Mouse (Mus musculus) adrenal gland, adult (tissue): Measurements from ENCODE around the gene Galm.

Source experiments
- DNase-seq, 2 experiments: peaks; one replicate each; pipeline ENCODE4 v3.0.0; 2022 to 2023; ENCODE audit warnings: low spot score in 1 of 2; ENCODE audit not compliant: inconsistent age in 2 of 2

The Galm gene

DNA sequence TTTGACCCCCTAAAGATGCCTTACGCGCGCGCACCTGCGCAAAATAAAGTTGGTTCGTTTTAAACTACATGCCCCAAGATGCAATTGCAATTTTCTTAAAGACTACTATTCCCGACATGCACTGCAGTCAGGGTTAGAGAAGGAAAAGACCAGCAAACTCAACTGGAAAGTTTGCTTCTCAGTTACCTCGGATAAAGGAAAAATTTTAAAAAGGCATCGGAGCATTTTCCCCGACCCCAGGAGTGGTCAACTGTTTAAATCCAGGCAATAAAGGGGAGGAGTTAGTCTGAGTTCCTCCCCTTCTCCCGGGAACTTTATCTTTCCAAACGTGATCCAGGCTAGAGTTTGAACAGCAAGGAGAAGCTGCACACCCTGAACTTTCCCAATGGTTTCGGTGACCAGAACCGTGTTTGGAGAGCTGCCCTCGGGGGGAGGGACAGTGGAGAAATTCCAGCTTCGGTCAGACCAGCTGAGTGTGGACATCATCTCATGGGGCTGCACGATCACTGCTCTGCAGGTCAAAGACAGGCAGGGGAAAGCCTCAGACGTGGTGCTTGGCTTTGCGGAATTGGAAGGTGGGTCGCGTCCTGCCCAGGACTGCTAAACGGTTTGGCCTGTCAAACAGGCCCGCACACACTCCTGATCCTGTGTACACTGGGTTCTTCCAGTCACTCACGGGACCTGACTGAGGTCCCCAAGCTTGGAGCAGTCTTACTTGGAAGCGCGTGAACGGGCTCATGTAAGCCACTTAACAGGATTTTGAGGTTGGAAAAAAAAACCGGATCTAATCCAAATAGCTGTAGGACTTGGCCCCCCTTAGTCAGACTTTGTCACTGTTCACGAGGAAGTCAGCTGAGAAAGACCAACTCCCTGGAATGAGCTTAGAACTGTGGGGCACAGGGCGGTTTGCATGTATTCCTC lies at the start of gene Galm:
Galm (plus strand) TSS at position 141 of the 921 bp plus-strand sequence.
- peak; percentile 71 to 93 for DNase-seq

DNA sequence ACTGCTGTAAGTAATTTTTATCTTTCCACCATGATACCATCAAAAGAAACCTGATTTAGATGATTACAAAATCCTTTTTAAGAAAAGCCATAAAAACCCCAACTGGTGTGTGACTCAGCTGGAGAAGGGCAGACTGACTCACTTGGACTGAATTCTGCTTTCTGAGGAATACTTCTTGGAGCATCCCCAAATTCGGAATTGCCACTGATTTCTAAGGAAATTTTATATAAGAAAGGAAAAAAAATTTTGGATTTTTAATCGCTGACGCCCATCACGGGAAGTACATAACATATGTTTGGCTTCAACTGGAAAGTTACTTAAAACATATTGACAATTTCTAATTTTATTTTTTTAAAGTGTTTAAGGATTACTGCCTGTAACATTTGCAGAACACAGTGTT lies 48.5 kb upstream of the Galm start:
- DNase-seq: peak in 1 of 2 experiments; percentile 74

DNA sequence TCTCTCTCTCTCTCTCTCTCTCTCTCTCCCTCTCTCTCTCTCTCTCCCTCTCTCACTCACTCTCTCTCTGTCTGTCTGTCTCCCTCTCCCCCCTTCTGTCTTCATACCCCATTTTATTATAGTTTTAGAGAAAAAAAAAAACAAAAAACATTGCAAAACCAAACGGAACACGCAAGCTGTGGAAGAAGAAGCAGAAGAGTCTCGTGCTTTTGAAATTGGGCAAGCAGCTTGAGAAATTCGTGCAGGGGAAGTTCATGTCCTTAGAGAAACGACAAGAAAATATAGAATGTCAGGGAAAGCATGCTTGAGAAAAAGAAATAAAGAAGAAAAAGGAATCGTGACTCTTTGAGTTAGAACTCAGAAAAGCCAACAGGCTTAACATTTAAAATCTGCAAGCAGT lies 44.0 kb upstream of the Galm start:
- DNase-seq: no peak

- DNase-seq: no peak
Observed at GRCm38 (mm10) chr17:80084424-80084823, 42.8 kb upstream of the Galm start.

DNA sequence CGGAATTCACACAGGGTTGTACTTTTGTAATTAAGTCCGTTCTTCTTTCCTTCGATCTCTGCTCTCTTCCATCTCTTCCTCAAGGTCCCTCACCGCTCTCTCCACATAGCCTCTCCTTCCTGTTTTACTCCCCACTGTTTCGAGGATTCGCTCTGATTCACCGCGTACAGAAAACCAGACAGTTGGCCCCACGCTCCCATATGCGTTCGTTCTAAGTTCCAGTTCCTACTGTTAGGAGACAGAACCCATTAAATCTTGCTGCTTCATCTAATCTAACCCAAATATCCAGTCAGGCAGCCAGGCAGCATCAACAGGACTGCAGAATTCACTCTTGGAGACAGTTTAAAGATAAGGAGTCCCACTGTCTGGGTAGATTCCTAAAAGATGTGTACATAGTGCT lies 40.7 kb upstream of the Galm start:
- no peak for DNase-seq

DNA sequence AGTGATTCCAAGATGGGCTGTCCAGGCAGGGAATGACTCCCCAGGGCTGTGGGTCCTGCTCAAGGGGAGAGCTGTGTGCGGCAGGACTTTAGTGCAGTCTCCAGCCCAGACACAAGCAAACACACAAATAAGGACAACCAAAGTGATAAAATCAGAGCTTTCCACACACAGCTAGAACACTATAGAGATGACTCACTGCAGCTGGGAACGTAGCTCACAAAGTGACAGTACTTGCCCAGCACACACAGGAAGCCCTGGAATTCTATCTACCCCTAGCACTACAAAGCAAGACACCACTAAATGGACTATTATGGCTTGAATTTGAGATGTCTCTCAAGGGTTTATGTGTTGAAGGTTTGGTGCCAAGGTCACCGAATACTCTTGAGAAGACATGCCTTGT lies 39.1 kb upstream of the Galm start:
- peak in 1 of 2 experiments; percentile 37 for DNase-seq

DNA sequence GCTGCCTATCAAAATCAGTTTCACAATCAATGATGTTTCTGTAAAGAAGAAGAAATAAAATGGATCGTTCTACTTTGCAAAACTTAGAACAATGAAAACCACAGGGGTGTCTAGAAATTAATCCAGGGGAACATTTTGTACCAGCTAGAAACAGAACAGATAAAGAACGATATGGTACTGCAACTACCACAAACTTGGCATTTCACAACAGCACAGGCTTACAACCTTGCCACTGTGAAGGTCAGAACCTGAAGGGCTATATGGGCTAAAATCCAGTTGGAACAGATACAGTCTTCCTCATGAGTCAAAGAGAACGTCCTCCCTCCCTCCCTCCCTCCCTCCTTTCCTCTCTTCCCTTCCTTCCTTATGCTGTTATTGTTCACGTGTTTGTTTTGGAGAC lies 36.7 kb upstream of the Galm start:
- DNase-seq: peak; percentile 61 to 86

DNA sequence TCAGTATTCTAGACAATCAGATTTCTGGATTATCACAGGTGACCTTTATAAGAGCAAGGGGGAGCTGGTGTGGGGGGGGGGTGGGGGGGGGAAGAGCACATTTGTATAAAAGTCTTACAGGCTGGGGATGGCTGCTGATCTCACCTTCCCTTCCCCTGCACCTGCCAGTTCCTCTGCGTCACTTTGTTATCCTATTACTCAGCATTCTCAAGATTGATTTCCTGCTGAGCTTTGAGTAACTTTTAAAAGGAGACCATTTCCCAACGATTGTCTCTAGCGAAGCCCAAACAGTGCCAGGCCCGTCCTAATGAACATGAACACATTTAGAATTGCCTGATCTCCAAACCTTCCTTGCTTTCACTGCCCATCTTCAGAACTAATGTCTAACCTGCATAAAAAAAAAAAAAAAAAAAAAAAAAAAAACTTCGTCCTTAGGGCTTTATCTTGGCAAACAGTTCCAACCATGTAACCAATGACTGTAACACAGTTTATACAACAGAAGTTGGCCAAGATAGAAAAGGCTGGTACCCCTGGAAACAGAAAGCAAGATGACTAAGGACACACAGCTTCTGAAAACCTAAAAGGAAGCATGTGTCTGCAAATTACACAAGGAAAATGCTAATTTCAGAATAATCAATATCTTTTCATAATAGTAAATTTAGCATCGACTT lies 35.3 kb upstream of the Galm start:
- peak in 1 of 2 experiments; percentile 64 for DNase-seq

- DNase-seq: no peak
Observed at GRCm38 (mm10) chr17:80095254-80095899, 31.9 kb upstream of the Galm start.

DNA sequence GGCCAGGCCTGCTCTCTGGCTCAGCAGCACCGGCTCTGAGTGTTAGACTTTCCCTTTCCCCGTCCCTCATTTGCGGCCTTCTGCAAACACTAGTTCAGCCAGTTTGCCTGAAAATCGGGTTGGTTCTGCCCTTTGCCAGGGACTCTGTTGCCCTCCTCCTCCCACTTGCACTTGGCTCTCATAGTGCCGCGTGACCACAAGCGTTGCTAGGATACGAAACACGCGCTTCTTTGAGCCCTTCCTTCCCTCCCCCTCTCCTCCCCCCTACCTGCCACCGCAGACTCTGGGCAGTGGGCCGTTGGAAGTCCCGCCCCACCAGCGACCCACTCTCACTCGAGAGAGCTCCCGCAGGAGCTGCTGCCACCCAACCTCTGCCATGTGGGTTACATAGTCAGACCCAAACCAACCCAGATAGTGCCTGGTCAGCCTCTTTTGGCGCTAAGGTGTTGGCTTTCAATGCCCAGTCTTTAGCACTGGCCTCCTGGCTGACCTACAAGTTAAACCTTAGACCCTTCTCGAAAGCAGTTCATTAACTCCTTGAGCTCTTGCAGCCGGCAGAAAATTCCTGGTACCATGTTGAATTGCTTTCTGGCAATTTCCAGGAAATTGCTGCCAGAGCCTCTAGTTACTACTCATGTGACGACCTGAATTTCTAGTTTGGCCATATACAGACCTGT lies 31.1 kb upstream of the Galm start:
- peak; percentile 49 to 84 for DNase-seq

DNA sequence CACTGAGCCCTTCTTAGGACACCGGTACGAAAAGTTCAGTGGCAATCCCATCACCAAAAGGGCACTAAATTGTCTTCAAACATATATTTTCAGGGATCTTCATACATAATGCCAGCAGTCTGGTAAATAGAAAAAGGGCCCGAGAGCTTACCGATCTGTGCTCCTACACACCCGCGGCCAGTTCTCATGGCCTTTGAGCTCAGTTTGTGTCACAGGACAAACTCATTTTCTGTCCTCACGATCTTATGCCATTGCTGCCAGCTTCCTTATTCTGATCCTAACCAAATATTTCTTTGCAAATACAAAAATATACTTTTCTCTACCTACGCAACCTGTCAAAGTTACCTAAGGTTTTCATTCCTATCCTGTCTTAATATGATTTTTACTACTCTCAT lies 30.6 kb upstream of the Galm start:
- DNase-seq: no peak

DNA sequence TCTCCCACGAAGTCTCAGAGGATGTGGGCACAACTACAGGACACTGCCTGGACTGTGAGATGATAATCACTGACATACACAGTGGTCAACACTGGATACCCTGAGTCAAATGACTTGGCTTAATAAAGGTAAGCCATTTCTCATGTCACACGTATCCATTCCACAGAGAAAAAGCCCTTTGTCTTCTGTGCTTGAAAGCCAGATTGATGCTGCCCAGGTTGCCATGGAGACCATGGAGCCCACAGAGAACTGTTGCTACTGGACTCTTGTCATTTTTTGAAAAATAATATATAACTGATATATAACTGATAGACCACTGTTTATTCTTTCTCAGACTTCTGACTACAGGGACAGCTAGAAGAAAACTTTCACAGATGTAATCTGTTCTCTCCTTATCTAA lies 30.1 kb upstream of the Galm start:
- no peak for DNase-seq

- DNase-seq: no peak
Observed at GRCm38 (mm10) chr17:80099823-80100222, 27.4 kb upstream of the Galm start.

DNA sequence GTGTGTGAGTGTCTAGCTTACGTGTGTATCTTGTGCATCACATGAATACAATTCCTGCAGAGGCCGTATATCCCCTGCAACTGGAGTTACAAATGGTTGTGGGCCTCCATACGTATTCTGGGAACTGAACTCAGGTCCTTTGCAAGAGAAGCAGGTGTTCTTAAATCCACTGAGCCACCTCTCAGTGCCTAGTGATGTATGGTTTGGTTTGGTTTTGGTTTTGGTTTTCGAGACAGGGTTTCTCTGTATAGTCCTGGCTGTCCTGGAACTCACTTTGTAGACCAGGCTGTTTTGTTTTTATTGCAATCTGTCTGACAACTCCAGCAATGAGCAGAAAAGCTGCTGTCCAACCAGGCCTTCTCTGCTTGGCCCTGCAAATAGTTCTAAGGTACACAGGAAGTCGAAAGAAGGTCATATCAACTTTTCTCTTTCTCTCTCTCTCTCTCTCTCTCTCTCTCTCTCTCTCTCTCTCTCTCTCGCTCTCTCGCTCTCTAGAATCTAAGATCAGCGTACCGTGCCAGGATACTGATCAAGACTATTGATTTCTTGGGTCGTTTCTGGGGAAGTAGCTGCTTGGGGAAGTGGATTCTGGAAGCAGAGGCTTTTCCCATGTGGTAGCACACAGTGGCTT lies 21.8 kb upstream of the Galm start:
- DNase-seq: no peak

- peak in 1 of 2 experiments; percentile 60 for DNase-seq
Observed at GRCm38 (mm10) chr17:80112665-80113305, 14.5 kb upstream of the Galm start.

- no peak for DNase-seq
Observed at GRCm38 (mm10) chr17:80113468-80113867, 13.8 kb upstream of the Galm start.

- no peak for DNase-seq
Observed at GRCm38 (mm10) chr17:80120396-80120795, 6.9 kb upstream of the Galm start.

DNA sequence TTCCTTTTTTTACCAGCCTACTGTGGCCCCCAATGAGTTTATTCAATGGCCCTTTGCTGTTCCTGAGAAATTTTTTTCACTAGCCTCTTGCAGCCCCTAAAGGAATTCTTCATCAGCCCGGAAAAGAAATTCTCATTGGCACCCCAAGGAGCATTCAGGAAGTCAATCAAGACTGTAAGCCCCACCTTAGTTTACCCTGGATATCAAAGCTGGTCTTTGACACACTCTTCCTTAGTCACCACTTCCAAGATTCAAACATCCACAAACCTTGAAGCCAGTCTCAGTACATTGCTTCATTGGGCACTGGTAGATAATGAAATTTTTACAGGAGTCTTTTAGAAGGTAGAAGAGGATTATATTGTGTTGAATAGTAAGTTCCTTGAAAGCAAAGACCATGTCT lies 5.4 kb upstream of the Galm start:
- DNase-seq: no peak

DNA sequence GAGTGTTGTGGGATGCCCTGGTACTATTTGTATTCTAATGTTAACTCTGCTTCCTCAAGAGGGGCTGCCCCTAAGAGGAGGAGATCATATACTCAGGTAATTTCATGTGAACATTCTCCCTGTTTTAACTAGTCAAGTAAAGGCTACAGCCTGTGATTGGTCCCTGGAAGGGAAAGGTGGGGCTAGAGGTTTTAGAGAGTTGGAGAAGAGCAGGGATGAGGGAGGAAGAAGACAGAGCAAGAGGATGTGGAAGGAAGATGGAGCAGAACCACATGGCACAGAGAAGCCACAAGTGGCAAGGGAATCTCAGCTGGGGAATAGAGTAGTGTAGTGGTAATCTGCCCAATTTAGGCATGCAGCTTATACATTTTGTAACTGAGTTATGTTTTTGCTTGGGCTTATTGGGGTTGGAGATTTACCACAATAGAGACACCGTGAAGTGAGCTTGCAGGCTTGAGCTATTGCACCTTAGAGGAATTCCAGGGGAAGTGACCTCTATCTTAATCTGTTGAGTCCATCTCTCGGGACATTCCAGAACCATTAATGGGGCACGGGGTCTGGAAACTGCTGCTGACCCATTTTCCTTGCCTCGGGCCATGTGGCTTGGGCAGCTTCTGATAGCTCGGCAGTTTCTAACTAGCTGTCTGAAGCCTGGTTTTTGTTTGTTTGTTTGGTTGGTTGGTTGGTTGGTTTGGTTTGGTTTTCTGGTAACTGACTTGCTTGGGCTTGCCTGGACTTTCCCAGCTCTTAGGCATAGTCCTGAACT lies 2.1 kb upstream of the Galm start:
- DNase-seq: no peak

GRCm38 (mm10) chr17:80126166-80126565 lies 1.1 kb upstream of the Galm start:
- DNase-seq: no peak
